Mouse (Mus musculus): ENCODE measurements around the gene Nmu. TPM values are rescaled to one million over a fixed set of nuclear protein-coding genes. Genes with fewer than 3 reads are reported as not detected.

Gene Nmu
- polyA plus RNA-seq, 1 experiment from 2014 or later: not detected

GRCm38 (mm10) chr5:76351953-76352611, 11.5 kb downstream of the Nmu start:
- WGBS (ENCODE audit: insufficient replicate concordance): 59% methylated on average over 7 of the region's 7 CpGs
- Histone ChIP-seq H3K4me2 (no peak overlapping the region), H3K36me3 (no peaks in the 10 kb centered on the region), H3K27ac (no peak overlapping the region), H3K4me1 (replicated peaks) (no peaks in the 10 kb centered on the region), H3K9ac (no peak overlapping the region), H3K4me3 (replicated peaks) (no peak overlapping the region), H3K27me3 (no peaks in the 10 kb centered on the region), H3K9me3 (replicated peaks) (no peaks in the 10 kb centered on the region)
- ATAC-seq (ENCODE audit: low read depth): no peak
- no peak for DNase-seq

GRCm38 (mm10) chr5:76351537-76351936, 12.1 kb downstream of the Nmu start:
- 53% methylated on average over 5 of the region's 5 CpGs for WGBS (ENCODE audit: insufficient replicate concordance)
- Histone ChIP-seq H3K4me3 (replicated peaks) (no peak overlapping the region), H3K4me1 (replicated peaks) (no peaks in the 10 kb centered on the region), H3K4me2 (no peak overlapping the region), H3K9me3 (replicated peaks) (no peaks in the 10 kb centered on the region), H3K9ac (no peak overlapping the region), H3K27ac (no peak overlapping the region), H3K27me3 (no peaks in the 10 kb centered on the region), H3K36me3 (no peaks in the 10 kb centered on the region)
- no peak for ATAC-seq (ENCODE audit: low read depth)
- no peak for DNase-seq

- ATAC-seq (ENCODE audit: low read depth): no peak
- no peaks in the 10 kb centered on the region for H3K4me1 ChIP-seq (replicated peaks)
- no peak overlapping the region for H3K9ac ChIP-seq
- H3K36me3 ChIP-seq: no peaks in the 10 kb centered on the region
- H3K4me3 ChIP-seq (replicated peaks): no peak overlapping the region
- H3K27me3 ChIP-seq: no peaks in the 10 kb centered on the region
- no peak overlapping the region for H3K4me2 ChIP-seq
- WGBS (ENCODE audit: insufficient replicate concordance): 45% methylated on average over 2 of the region's 2 CpGs
- no peak overlapping the region for H3K27ac ChIP-seq
- no peaks in the 10 kb centered on the region for H3K9me3 ChIP-seq (replicated peaks)
- no peak for DNase-seq
Observed at GRCm38 (mm10) chr5:76346137-76346536, 17.5 kb downstream of the Nmu start.

GRCm38 (mm10) chr5:76340931-76341330, 22.7 kb downstream of the Nmu start:
- Histone ChIP-seq H3K36me3 (no peaks in the 10 kb centered on the region), H3K27me3 (no peaks in the 10 kb centered on the region), H3K4me2 (no peak overlapping the region), H3K4me1 (replicated peaks) (no peaks in the 10 kb centered on the region), H3K27ac (no peak overlapping the region), H3K9ac (no peak overlapping the region), H3K9me3 (replicated peaks) (no peaks in the 10 kb centered on the region), H3K4me3 (replicated peaks) (no peak overlapping the region)
- 57% methylated on average over 2 of the region's 2 CpGs for WGBS (ENCODE audit: insufficient replicate concordance)
- ATAC-seq (ENCODE audit: low read depth) (no peak), DNase-seq (no peak)

- WGBS (ENCODE audit: insufficient replicate concordance): 42% methylated on average over 8 of the region's 8 CpGs
- Histone ChIP-seq H3K27me3 (no peaks in the 10 kb centered on the region), H3K9me3 (replicated peaks) (no peaks in the 10 kb centered on the region), H3K9ac (no peak overlapping the region), H3K4me2 (no peak overlapping the region), H3K27ac (no peak overlapping the region), H3K4me3 (replicated peaks) (no peak overlapping the region), H3K4me1 (replicated peaks) (no peaks in the 10 kb centered on the region), H3K36me3 (no peaks in the 10 kb centered on the region)
- DNase-seq (no peak), ATAC-seq (ENCODE audit: low read depth) (no peak)
Observed at GRCm38 (mm10) chr5:76337100-76337499, 26.5 kb downstream of the Nmu start.

- no peak overlapping the region for H3K4me3 ChIP-seq (replicated peaks)
- ATAC-seq (ENCODE audit: low read depth) (no peak), DNase-seq (no peak)
- no peaks in the 10 kb centered on the region for H3K36me3 ChIP-seq
- no peaks in the 10 kb centered on the region for H3K27me3 ChIP-seq
- H3K4me2 ChIP-seq: no peak overlapping the region
- H3K9me3 ChIP-seq (replicated peaks): no peaks in the 10 kb centered on the region
- H3K4me1 ChIP-seq (replicated peaks): no peaks in the 10 kb centered on the region
- no peak overlapping the region for H3K9ac ChIP-seq
- 71% methylated on average over 4 of the region's 4 CpGs for WGBS (ENCODE audit: insufficient replicate concordance)
- H3K27ac ChIP-seq: no peak overlapping the region
Observed at GRCm38 (mm10) chr5:76333833-76334232, 29.8 kb downstream of the Nmu start.

GRCm38 (mm10) chr5:76330953-76331352, 32.6 kb downstream of the Nmu start, which contains the start of gene Pdcl2:
Gene Pdcl2 (minus strand): TSS chr5:76331156.
- Histone ChIP-seq H3K4me1 (replicated peaks) (no peaks in the 10 kb centered on the region), H3K27ac (no peak within 1 kb of the TSS), H3K4me2 (no peak within 1 kb of the TSS), H3K36me3 (no peaks in the 10 kb centered on the region), H3K4me3 (replicated peaks) (no peak within 1 kb of the TSS), H3K27me3 (no peaks in the 10 kb centered on the region), H3K9me3 (replicated peaks) (no peaks in the 10 kb centered on the region), H3K9ac (no peak within 1 kb of the TSS)
- 77% methylated on average over 7 of the region's 7 CpGs for WGBS (ENCODE audit: insufficient replicate concordance)
- ATAC-seq (ENCODE audit: low read depth) (no peak), DNase-seq (no peak)

GRCm38 (mm10) chr5:76327296-76327695, 36.3 kb downstream of the Nmu start:
- H3K4me2 ChIP-seq: no peak overlapping the region
- H3K4me3 ChIP-seq (replicated peaks): no peak overlapping the region
- ATAC-seq (ENCODE audit: low read depth) (no peak), DNase-seq (no peak)
- WGBS (ENCODE audit: insufficient replicate concordance): 59% methylated on average over 2 of the region's 2 CpGs
- no peak overlapping the region for H3K9ac ChIP-seq
- no peaks in the 10 kb centered on the region for H3K9me3 ChIP-seq (replicated peaks)
- no peaks in the 10 kb centered on the region for H3K27me3 ChIP-seq
- no peaks in the 10 kb centered on the region for H3K4me1 ChIP-seq (replicated peaks)
- no peak overlapping the region for H3K27ac ChIP-seq
- H3K36me3 ChIP-seq: no peaks in the 10 kb centered on the region

GRCm38 (mm10) chr5:76325113-76325512, 38.5 kb downstream of the Nmu start:
- Histone ChIP-seq H3K4me2 (no peak overlapping the region), H3K9me3 (replicated peaks) (no peaks in the 10 kb centered on the region), H3K4me3 (replicated peaks) (no peak overlapping the region), H3K27me3 (no peaks in the 10 kb centered on the region), H3K9ac (no peak overlapping the region), H3K36me3 (no peaks in the 10 kb centered on the region), H3K27ac (no peak overlapping the region), H3K4me1 (replicated peaks) (no peaks in the 10 kb centered on the region)
- ATAC-seq (ENCODE audit: low read depth) (no peak), DNase-seq (no peak)
- WGBS (ENCODE audit: insufficient replicate concordance): 67% methylated on average over 4 of the region's 4 CpGs

- no peak overlapping the region for H3K27ac ChIP-seq
Observed at GRCm38 (mm10) chr5:76321249-76322196, 42.1 kb downstream of the Nmu start.

GRCm38 (mm10) chr5:76308206-76308605, 55.4 kb downstream of the Nmu start:
- ATAC-seq (ENCODE audit: low read depth) (no peak), DNase-seq (no peak)
- Histone ChIP-seq H3K4me2 (no peak overlapping the region), H3K9me3 (replicated peaks) (no peaks in the 10 kb centered on the region), H3K4me3 (replicated peaks) (no peak overlapping the region), H3K27ac (no peak overlapping the region), H3K9ac (no peak overlapping the region), H3K36me3 (no peaks in the 10 kb centered on the region), H3K27me3 (peaks cover 30% of the 10 kb centered on the region), H3K4me1 (replicated peaks) (peaks cover 13% of the 10 kb centered on the region)
- 48% methylated on average over 2 of the region's 2 CpGs for WGBS (ENCODE audit: insufficient replicate concordance)

More at GRCm38 (mm10) chr5:76321249-76322196, 42.1 kb downstream of the Nmu start:
- Histone ChIP-seq H3K27me3 (no peaks in the 10 kb centered on the region; the same call in 1 of the 2 replicates), H3K36me3 (no peaks in the 10 kb centered on the region), H3K4me1 (replicated peaks) (no peaks in the 10 kb centered on the region), H3K4me3 (replicated peaks) (no peak overlapping the region), H3K4me2 (no peak overlapping the region), H3K9me3 (replicated peaks) (no peaks in the 10 kb centered on the region), H3K9ac (no peak overlapping the region)
- DNase-seq (no peak), ATAC-seq (ENCODE audit: low read depth) (no peak)
- 66% methylated on average over 11 of the region's 11 CpGs for WGBS (ENCODE audit: insufficient replicate concordance)
